Mouse (Mus musculus) Muller cell, postnatal 12 days (primary cell): ENCODE measurements around the gene Rac1.

ENCODE experiments used
- DNase-seq: peaks from one replicate; pipeline ENCODE4 v3.0.0-alpha.2; 2015; ENCODE audit errors: inconsistent ontology term

Rac1 gene

GRCm38 (mm10) chr5:143497451-143497850, 30.4 kb downstream of the Rac1 start:
- DNase-seq, result no peak

GRCm38 (mm10) chr5:143495708-143496107, 32.1 kb downstream of the Rac1 start:
- DNase-seq, result no peak

- DNase-seq, result no peak
Observed at GRCm38 (mm10) chr5:143493163-143493562, 34.7 kb downstream of the Rac1 start.

DNA sequence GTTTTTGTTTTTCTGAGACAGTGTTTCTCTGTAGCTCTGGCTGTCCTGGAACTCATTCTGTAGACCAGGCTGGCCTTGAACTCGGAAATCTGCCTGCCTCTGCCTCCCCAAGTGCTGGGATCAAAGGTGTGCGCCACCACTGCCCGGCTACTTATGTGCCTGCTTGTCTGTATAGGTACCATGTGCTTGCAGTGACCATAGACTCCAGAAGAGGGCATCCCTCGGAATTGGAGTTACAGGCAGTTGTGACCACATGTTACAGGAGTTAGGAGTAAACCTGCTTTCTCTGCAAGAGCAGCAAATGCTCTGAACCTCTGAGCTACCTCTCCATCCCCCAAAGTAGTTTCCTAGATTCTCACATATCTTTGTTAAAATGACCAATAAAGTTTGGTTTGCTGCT, 36.1 kb downstream of the Rac1 start:
- DNase-seq, result no peak

DNA sequence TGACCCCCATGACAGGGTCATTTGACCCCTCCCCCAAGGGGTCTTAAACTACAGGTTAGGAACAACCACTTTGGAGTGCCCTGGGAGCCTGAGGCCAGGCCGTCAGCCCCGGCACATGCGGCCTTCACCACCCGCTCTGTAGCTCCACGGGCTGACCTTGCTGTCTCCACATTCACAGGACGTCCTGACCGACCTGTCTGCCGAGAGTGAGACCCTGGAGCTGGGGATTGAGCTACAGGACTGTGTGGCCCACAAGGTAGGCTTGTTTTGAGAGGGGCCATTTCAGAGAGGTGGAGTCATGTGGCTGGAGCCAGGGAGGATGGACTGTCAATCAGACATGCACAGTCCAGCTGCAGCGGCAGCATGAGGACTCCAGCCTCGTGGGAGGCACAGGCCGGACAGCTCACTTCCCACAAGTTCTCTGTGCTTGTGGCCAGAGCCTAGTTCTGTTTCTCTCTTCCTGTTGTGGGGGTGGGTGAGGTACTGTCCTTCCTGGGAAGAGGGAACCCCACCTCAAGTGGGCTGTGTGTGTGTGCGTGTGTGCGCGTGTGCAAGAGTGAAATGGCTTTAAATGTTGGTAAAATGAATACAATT, 38.0 kb downstream of the Rac1 start:
- DNase-seq, result no peak

- no peak for DNase-seq
Observed at GRCm38 (mm10) chr5:143487998-143488397, 39.8 kb downstream of the Rac1 start.

DNA sequence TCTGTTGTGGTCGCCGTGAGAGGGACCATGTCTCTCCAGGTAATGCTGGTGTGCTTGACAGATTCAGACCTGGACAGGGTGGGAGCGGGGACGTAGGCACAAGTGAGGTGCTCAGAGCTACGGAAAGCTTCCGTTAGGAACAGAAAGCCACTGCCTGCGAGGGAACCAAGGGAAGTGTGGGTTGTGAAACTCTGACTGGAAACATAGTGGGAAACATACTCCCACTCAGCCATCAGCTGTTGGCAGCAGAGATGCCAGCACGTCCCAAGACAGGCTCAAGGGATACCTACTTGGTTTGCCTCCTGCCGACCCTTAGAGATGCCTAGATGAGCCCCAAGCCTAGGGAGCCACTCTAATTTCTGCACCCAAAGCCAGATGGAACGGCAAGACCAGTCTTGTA, 40.6 kb downstream of the Rac1 start:
- DNase-seq, result no peak

GRCm38 (mm10) chr5:143484955-143485354, 42.9 kb downstream of the Rac1 start:
- DNase-seq, result no peak

DNA sequence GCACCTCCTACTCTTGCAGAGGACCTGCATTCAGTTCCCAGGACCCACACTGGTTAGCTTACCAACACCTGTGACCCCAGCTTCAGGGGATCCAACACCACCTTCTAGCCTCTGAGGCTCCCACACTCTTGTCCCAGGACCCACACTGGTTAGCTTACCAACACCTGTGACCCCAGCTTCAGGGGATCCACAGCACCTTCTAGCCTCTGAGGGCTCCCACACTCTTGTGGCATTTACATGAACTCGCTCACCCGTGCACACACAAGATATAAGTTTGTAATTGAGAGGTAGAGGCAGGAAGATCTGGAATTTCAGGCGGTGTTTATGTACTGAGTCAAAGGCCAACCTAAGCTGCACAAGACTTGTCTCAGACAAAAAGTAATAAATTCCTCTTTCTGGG, 49.9 kb downstream of the Rac1 start:
- no peak for DNase-seq

GRCm38 (mm10) chr5:143476013-143476412, 51.8 kb downstream of the Rac1 start:
- no peak for DNase-seq

DNA sequence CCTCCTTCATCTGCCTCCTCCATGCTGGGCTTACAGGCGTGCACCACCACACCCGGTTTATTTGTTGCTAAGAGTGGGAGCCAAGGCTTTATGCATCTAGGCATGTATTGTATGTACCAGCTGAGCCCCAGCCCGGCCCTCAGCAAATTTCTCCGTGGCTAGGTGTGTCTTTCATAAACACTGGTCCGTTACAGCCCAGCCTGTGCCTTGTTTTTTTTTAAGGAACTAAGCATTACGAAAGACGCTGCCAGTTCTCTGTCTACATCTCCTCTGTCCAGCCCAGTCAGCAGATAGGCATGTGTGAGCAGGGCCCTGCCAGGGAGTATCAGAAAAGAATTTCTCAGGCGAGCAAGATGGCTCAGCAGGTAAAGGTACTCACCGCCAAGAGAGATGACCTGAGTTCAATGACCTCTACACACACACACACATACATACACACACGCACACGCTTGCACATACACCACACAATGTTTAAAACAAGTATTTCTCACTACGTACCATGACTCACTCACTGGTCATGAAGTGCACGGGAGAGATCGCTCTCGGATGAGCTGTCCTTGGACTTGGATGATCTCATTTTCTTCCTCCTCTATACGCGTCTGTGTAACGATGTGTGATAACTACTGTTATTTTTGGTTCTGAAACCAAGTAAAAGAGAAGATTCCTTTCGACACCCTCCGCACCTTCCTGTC, 52.5 kb downstream of the Rac1 start:
- peak; percentile 9 for DNase-seq

- DNase-seq, result no peak
Observed at GRCm38 (mm10) chr5:143471953-143472618, 55.8 kb downstream of the Rac1 start.

DNA sequence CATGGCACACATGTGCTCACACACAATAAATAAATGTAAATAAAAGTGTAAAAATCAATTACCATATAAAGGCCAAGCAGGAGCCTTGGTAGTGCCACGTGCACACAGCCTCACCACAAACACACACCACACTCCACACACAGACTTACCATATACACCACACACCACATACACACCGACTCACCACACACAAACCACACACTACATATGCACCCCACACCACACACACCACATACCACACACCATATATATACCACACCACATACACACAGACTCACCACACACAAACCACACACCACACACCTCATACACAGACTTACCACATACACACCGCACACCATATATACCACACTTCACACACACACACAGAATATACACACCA, 56.7 kb downstream of the Rac1 start:
- no peak for DNase-seq

- peak; percentile 6 for DNase-seq
Observed at GRCm38 (mm10) chr5:143470421-143471164, 57.2 kb downstream of the Rac1 start.

GRCm38 (mm10) chr5:143469628-143470027, 58.2 kb downstream of the Rac1 start:
- DNase-seq, result no peak

DNA sequence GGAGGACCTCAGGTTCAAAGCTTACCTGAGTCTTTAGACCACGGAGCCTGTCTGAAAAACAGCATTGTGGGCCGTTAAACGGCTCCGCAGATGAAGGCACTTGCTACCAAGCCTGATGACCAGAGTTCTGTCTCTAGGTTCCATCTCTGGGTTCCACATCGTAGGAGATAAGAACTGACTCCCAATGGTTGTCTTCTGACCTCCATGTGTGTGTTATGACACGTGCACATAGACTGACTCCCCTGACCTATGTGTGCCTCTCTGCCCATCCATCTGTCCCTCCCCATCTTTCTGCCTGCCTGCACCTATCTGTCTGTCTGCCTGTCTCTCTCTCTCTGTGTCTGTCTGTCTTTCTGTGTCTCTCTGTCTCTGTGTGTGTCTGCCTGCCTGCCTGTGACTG, 59.9 kb downstream of the Rac1 start:
- DNase-seq, result no peak

- DNase-seq, result no peak
Observed at GRCm38 (mm10) chr5:143466891-143467669, 60.8 kb downstream of the Rac1 start.

DNA sequence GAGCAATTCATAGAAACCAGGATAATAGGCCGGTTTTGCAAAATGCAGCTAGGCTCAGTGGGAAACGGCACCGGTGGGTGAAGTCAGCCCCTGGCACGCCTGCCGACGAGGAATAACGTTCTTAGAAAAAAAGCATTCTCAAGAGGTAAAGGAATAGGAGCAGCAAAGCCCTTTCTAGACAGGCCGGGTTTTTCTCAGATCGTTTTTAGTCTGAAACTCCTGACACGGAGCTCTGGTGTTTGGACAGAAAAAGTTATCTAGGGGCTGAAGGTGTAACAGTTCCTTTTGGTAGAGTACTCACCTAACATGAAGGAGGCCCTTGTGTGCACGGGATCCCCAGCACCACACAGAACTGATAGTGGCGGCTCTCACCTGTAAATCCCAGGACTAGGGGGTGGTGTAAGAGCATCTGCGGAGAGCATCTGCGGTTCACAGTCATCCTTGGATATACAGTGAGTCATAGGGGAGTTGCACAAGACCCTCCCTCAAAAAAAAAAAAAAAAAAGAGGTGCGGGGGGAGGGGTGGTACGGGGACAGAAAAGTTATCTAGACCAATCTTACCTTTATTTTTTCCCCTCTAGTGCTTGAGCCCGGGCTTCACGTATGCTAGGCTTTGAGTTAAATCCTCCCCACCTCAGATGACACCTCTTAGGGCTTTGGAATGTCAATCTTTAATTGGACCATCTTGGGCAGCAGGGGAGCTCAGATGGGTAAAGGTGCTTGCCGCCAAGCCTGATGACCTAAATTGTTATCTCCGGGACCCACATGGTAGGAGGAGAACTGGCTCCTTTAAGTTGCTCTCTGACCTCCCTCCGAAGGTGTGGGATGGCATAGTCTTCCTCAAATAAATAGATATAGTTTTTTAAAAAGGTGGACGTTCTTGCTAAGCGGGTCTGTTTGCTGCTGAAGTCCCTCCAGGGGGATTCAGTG, 62.4 kb downstream of the Rac1 start:
- DNase-seq, result peak; percentile 14

DNA sequence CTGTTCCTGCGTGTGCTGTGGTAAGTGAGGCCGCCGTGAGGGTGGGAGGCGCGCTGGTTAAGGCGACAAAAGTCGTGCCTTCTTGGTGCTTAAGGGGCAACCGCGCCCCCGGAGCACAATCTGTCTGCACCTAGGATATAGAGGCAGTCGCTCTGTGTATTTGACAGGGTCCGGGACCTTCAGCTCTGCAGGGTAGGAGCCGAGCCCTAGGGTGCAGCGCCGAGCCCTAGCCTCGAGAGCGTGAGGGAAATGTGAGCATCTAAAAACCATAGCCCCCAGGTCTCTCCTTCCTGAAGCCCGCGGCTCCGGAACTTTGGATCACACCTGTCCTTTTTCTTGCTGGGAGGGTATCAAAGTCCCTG, 63.1 kb downstream of the Rac1 start:
- DNase-seq, result no peak

- peak; percentile 89 for DNase-seq
Observed at GRCm38 (mm10) chr5:143464100-143464756, 63.6 kb downstream of the Rac1 start, which contains the start of gene Daglb. Gene Daglb, plus strand, starts transcription at chr5:143464584.
